ENCODE assay signal across 8 mouse cellular contexts in the genomic region with DNA sequence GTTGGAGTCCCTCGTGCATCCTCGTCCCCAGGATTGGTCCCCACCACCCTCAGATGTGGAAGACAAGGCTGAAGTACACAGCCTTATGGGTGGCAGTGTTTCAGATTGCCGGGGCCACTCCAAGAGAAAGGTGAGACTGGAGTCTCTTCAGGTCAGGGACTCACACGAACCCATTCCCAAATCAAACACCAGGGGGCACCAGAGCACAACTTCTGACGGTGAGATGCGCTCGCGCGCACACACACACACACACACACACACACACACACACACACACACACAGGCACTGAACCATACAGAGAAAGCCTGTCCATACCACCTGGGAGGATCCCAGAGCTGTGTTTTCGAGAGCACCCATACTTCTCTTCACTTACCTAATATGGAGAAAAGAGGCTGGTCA. TPM values are rescaled to one million over a fixed set of nuclear protein-coding genes. Genes with fewer than 3 reads are reported as not detected.
A peak's percentile ranks its signal among the peaks of the same experiment; 100 is the strongest.
DNase-seq lines count a peak whose midpoint lies in the region; ATAC-seq lines count a peak whose summit lies in the region.

No protein-coding gene starts in this region.

- H3K27me3 ChIP-seq in kidney, embryonic 14.5 days (ENCODE audit: control insufficient read depth, insufficient read depth, low read length), result peaks cover 6% of the 10 kb centered on the region

- H3K36me3 ChIP-seq in kidney, embryonic 14.5 days (ENCODE audit: control insufficient read depth, insufficient read depth, low read length), result no peaks in the 10 kb centered on the region

- no peak overlapping the region for H3K9ac ChIP-seq in kidney, embryonic 14.5 days (ENCODE audit: low read depth, low read length)

- 2% methylated on average over 10 of the region's 10 CpGs for WGBS in kidney, embryonic 14.5 days

- H3K4me3 ChIP-seq in kidney, embryonic 14.5 days (ENCODE audit: low read length), result no peak overlapping the region

- H3K4me1 ChIP-seq in kidney, embryonic 14.5 days (ENCODE audit: control insufficient read depth, insufficient read depth, low read length), result no peaks in the 10 kb centered on the region

- no peaks in the 10 kb centered on the region for H3K9me3 ChIP-seq in kidney, embryonic 14.5 days (ENCODE audit: control insufficient read depth, low read length)

- ATAC-seq in kidney, embryonic 14.5 days (ENCODE audit: low FRiP score, low TSS enrichment), result peak; percentile 50; the same call in 1 of the 2 replicates
- peak; percentile 71 for ATAC-seq in monocyte, adult 5-6 weeks (replicated peaks; ENCODE audit: insufficient number of reproducible peaks, low FRiP score, low TSS enrichment, poor library complexity, severe bottlenecking)

- DNase-seq in ovary, postnatal 10 days (ENCODE audit: low spot score), result peak; percentile 57
- DNase-seq in ovary, adult 18-20 months (ENCODE audit: low spot score), result no peak
- DNase-seq in embryo, embryonic 11 days, result peak; percentile 84
- DNase-seq in heart, adult 8-10 months (ENCODE audit: low spot score), result peak; percentile 61
- DNase-seq in liver, result peak; percentile 79
- DNase-seq in spleen, postnatal 4 days (ENCODE audit: low spot score in 2 of 2), result peak; percentile 69 to 91

- no peak overlapping the region for H3K4me2 ChIP-seq in kidney, embryonic 14.5 days (replicated peaks; ENCODE audit: low read depth, low read length)

- H3K27ac ChIP-seq in kidney, embryonic 14.5 days (ENCODE audit: low read depth, low read length), result no peak overlapping the region

RNA-seq across cellular contexts. Expression of gene Igdcc3, which starts 7.2 kb away (rescaled TPM):
- under 1 TPM in 2 of 4 experiments, not detected in 2; 0.09 to 0.19 TPM for total RNA-seq in heart, adult 8-10 months (2022)
- 4.5 and 6.1 TPM in 2 replicates for polyA plus RNA-seq in kidney, embryonic 14.5 days (2014; fragmentation: Nextera tagmentation; extraction: Ambion mirVana)
- not detected in 3 replicates for total RNA-seq in monocyte, adult 5-6 weeks (2017)

RNA-seq across cellular contexts. Expression of gene Igdcc4, which starts 32.5 kb away (rescaled TPM):
- 10 to 100 TPM; 13.3 to 17.9 (median 15.7) TPM for total RNA-seq in heart, adult 8-10 months (2022)
- 12.7 and 16.4 TPM in 2 replicates for polyA plus RNA-seq in kidney, embryonic 14.5 days (2014; fragmentation: Nextera tagmentation; extraction: Ambion mirVana)
- 0.19 TPM in 2 of 3 replicates, not detected in the other for total RNA-seq in monocyte, adult 5-6 weeks (2017)

Comparison
In these comparisons a context has a peak if more than half of its experiments do, and no peak if none do; other contexts are left out.
1. RNA of gene Igdcc4, which starts 32.5 kb away (total RNA-seq): 13.3 to 17.9 TPM in heart, adult 8-10 months; 0.19 TPM in monocyte, adult 5-6 weeks; every median in the first group is over 10 times any median in the second.